Mouse (Mus musculus) gastrocnemius, postnatal 25 days (tissue): ENCODE data around the gene Hivep3. TPM values are rescaled to one million over a fixed set of nuclear protein-coding genes. Genes with fewer than 3 reads are reported as not detected.

Source experiments
- DNase-seq: peaks from one replicate; pipeline ENCODE4 v3.0.0; 2022
- total RNA-seq, 2 experiments: library from RNA; stranded (reverse); gene quantifications; 1 replicate in 1 of 2; 2 replicates in 1 of 2; pipeline ENCODE4 v1.2.3; 2021

Gene Hivep3
- total RNA-seq, 2 experiments from 2014 or later: 2.4 TPM

GRCm38 (mm10) chr4:119911071-119911904, 177.7 kb downstream of the Hivep3 start:
- no peak for DNase-seq

GRCm38 (mm10) chr4:119912216-119912615, 178.6 kb downstream of the Hivep3 start:
- DNase-seq: no peak

- DNase-seq: no peak
Measured at GRCm38 (mm10) chr4:119914194-119914593, 180.6 kb downstream of the Hivep3 start.

GRCm38 (mm10) chr4:119915069-119915468, 181.5 kb downstream of the Hivep3 start:
- DNase-seq: no peak

GRCm38 (mm10) chr4:119917502-119917901, 183.9 kb downstream of the Hivep3 start:
- no peak for DNase-seq

GRCm38 (mm10) chr4:119919349-119919748, 185.8 kb downstream of the Hivep3 start:
- no peak for DNase-seq

- no peak for DNase-seq
Measured at GRCm38 (mm10) chr4:119921022-119921717, 187.6 kb downstream of the Hivep3 start.

GRCm38 (mm10) chr4:119921723-119922266, 188.2 kb downstream of the Hivep3 start:
- no peak for DNase-seq

GRCm38 (mm10) chr4:119922945-119923344, 189.4 kb downstream of the Hivep3 start:
- no peak for DNase-seq

GRCm38 (mm10) chr4:119923410-119923809, 189.8 kb downstream of the Hivep3 start:
- DNase-seq: no peak

GRCm38 (mm10) chr4:119925052-119925451, 191.5 kb downstream of the Hivep3 start:
- no peak for DNase-seq

GRCm38 (mm10) chr4:119931923-119932322, 198.3 kb downstream of the Hivep3 start:
- no peak for DNase-seq

- peak; percentile 49 for DNase-seq
Measured at GRCm38 (mm10) chr4:119932549-119933257, 199.1 kb downstream of the Hivep3 start.

- DNase-seq: no peak
Measured at GRCm38 (mm10) chr4:119934901-119935300, 201.3 kb downstream of the Hivep3 start.

- DNase-seq: peak; percentile 13
Measured at GRCm38 (mm10) chr4:119937876-119938275, 204.3 kb downstream of the Hivep3 start.

GRCm38 (mm10) chr4:119938518-119938917, 204.9 kb downstream of the Hivep3 start:
- no peak for DNase-seq

GRCm38 (mm10) chr4:119939786-119940185, 206.2 kb downstream of the Hivep3 start:
- no peak for DNase-seq

- DNase-seq: no peak
Measured at GRCm38 (mm10) chr4:119946224-119946887, 212.8 kb downstream of the Hivep3 start.

GRCm38 (mm10) chr4:119947232-119948162, 213.9 kb downstream of the Hivep3 start:
- no peak for DNase-seq

GRCm38 (mm10) chr4:119948406-119948805, 214.8 kb downstream of the Hivep3 start:
- DNase-seq: no peak
